Mouse (Mus musculus) layer of hippocampus, adult 11-12 months (tissue): ENCODE data around the gene Lzts2.

ENCODE experiments used
- DNase-seq: peaks from one replicate; pipeline ENCODE4 v3.0.0; 2022; ENCODE audit warnings: low spot score

Gene Lzts2

GRCm38 (mm10) chr19:45049523-45049922 lies 35.3 kb downstream of the Lzts2 start:
- DNase-seq = no peak

DNA sequence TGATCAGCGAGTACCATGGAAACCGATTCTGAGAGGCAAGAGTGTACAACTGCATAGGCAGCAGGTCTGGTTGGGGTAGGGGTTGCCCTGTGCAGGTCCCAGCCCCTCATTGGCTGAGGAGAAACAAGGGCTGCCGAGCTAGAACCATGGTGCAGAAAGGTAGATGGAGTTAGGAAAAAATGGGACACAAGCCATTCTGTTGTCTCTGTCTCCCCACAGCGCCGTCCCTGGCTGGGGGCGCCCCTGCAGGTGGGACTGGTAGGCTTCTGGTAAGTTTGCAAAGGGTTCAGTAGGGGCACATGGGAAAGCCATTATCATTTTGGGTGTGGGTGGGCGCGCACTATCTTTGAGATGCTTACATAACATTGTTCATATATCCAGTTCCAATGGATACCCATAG lies 39.2 kb downstream of the Lzts2 start:
- DNase-seq = no peak

GRCm38 (mm10) chr19:45054892-45055690 lies 40.9 kb downstream of the Lzts2 start:
- DNase-seq = no peak

- no peak for DNase-seq
Measured at GRCm38 (mm10) chr19:45056364-45056763, 42.1 kb downstream of the Lzts2 start.

DNA sequence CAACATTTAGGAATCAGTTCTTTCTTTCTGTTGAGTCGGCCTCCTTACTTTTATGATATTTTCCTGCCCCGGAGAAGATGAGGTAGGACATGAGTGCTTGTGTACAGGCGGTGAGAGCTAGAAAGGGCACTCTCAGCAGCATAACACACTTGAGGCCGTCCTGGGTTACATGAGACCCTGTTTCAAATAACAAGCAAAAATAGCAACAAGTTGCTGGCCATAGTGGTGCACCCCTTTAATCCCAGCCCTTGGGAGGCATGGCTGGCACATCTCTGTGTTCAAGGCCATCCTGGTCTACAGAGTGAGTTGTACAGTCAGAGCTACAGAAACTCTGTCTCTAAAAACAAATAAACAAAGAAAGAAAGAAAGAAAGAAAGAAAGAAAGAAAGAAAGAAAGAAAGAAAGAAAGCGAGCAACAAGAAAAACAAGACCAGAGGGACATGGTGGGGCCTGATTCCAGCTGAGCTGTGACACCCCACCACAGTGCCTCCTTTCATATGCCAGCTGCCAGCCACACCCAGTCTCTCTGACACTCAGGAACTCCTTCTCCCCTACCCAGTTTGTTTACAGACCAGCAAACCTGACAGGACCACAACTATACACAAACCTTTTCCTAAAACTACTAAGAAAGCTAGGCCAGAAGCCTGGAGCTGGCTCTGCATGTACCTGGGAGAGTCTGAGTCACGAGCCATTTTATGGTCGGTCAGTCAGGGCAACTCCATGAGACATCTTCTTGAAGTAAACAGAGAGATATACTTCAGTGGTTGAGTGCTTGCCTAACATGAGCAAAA lies 42.9 kb downstream of the Lzts2 start:
- no peak for DNase-seq

GRCm38 (mm10) chr19:45057724-45058112 lies 43.5 kb downstream of the Lzts2 start:
- DNase-seq = no peak

GRCm38 (mm10) chr19:45058113-45058839 lies 44.1 kb downstream of the Lzts2 start:
- DNase-seq = peak; percentile 95

GRCm38 (mm10) chr19:45058841-45059240 lies 44.6 kb downstream of the Lzts2 start:
- DNase-seq = no peak

DNA sequence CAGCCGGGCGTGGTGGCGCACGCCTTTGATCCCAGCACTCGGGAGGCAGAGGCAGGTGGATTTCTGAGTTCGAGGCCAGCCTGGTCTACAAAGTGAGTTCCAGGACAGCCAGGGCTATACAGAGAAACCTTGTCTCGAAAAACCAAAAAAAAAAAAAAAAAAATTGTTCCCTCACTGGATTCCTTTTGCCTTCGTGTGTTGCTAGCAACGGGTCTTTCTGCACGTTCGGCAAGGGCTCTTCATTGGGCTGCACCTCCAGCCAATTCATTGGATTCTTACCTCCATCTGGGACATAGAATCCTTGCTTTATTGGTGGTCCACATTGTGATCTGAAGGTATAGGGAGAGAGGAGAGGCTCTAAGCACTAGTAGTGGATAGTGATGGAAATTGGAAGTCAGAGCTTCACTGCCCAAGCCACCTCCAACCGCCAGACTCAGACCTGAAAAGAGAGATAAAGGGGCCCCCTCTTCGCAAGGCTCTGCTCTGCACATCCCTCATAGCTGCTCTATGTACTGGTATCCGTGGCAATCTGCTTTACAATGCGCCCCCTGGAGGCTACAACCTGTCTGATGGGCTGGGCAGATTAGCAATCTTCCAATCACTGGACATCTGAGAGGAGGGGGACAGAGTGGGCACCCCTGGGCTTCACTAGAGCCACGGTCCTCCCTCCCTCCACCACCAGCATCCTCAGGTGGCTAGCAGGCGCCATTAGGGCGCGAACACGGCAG lies 49.5 kb downstream of the Lzts2 start:
- peak; percentile 62 for DNase-seq

- DNase-seq = no peak
Measured at GRCm38 (mm10) chr19:45065226-45065625, 51.0 kb downstream of the Lzts2 start.

DNA sequence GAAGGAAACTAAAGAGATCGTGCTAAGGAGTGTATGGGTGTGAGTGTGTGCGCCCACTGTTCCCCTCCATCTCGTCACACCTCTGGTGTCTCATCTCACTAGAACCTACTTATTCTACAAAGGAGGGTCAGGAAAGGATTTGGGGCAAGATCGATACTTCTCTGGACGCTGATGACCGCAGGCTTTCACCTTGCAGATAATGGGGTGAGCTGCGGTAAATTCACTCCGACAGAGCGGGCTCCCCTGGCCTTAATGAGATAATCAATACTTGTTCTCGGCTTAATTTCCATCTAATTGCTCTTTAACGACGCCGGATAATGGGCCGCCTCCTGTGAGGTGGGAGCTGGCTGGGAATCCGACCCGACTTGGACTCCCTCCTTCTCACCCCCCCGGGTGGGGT lies 53.0 kb downstream of the Lzts2 start:
- DNase-seq = no peak

DNA sequence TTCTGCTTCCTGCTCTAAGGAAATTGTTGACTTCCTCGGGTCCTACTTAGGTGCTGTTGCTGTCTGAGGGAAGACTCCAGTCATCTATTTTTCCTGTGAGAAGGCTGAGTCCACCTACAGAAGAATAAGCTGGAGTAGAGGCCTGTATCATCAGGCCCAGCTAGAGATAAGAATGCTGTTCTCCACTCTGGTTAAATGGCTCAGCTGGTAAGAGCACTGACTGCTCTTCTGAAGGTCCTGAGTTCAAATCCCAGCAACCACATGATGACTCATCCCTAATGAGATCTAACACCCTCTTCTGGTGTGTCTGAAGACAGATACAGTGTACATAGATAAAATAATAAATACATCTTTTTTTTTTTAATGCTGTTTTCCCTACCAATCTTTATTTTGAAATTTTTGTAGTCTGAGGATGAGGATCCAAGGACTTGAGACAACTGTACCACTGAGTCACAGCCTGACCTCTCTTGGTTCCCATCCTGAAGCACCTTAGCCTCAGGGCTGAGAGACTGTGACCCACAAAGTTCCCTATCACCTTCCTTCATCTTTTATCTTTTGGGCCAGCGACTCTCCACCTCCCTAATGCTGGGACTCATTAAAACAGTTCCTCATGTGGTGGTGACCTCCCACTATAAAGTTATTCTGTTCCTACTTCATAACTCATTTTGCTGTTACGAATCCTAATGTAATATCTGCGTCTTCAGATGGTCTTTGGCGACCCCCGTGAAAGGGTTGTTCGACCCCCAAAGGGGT lies 53.7 kb downstream of the Lzts2 start:
- no peak for DNase-seq

GRCm38 (mm10) chr19:45073871-45074542 lies 59.8 kb downstream of the Lzts2 start:
- DNase-seq = peak; percentile 71

DNA sequence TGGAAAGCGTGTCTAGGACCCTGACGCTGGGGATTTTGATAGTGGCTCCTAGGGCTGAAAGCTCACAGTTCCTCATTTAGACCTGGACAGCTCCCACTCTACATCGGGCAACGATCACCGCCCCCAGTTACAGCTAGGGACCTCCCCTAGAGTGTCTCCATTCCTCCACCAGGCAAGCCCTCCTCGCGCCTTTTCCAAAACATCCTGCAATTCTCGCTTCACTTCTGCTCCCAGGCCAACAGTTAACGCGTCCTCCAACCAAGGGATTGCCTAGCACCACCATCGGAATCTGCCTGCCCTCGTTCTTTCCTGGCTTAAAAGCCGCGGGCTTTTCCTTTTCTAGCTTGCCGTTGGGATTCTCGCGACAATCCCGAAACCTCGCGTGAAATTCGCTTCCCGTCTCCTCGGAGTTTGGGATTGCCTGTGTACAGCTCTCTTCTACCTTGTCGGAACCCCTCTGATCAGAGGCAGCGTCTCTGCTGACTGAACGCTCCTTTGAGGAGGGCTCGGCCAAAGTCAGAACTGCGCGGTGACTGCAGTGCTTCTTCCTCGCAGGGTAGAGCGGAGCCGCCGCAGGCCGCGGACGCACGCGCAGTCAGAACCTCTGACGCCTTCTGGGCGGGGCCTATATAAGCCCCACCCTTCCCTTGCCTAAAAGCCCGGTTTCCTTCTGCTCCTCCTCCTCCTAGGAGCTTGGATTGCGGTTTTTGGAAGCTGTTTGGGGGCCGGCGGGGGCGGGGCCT lies 60.5 kb downstream of the Lzts2 start, which contains the start of gene Kazald1:
TSS of gene Kazald1 (plus strand) at position 662 of the 743 bp plus-strand sequence.
- peak; percentile 94 for DNase-seq

- DNase-seq = no peak
Measured at GRCm38 (mm10) chr19:45075323-45076035, 61.3 kb downstream of the Lzts2 start.

GRCm38 (mm10) chr19:45076036-45076575 lies 61.9 kb downstream of the Lzts2 start:
- DNase-seq = no peak
